Mouse (Mus musculus): Measurements from ENCODE around the gene Lrrc4b.

GRCm38 (mm10) chr7:44437933-44438332, 9.1 kb downstream of the Lrrc4b start:
- no peak for TF ChIP-seq CTCF (IDR thresholded peaks at IDR 0.05; ENCODE audit: borderline replicate concordance, control insufficient read depth, extremely low read depth, insufficient read depth, low read length, poor library complexity)
- no peak for TF ChIP-seq POLR2A (IDR thresholded peaks at IDR 0.05; ENCODE audit: control insufficient read depth, extremely low read depth, insufficient read depth, low read length, poor library complexity)
